Mouse (Mus musculus): ENCODE measurements around the gene Hdac1. TPM values are rescaled to one million over a fixed set of nuclear protein-coding genes. Genes with fewer than 3 reads are reported as not detected.

Hdac1 gene
- 245 and 265 TPM in 2 replicates for polyA plus RNA-seq (2014; fragmentation: Nextera tagmentation; extraction: Ambion mirVana)

- H3K4me2 ChIP-seq (replicated peaks; ENCODE audit: low read depth, low read length): peak within 1 kb of the TSS; percentile 78
- no peaks in the 10 kb centered on the region for H3K27me3 ChIP-seq (ENCODE audit: control insufficient read depth, insufficient read depth, low read length)
- no peaks in the 10 kb centered on the region for H3K9me3 ChIP-seq (ENCODE audit: control insufficient read depth, low read length)
- peak within 1 kb of the TSS; percentile 88 for H3K9ac ChIP-seq (ENCODE audit: low read depth, low read length)
- H3K4me3 ChIP-seq (ENCODE audit: low read length): peak within 1 kb of the TSS; percentile 89
- H3K36me3 ChIP-seq (ENCODE audit: control insufficient read depth, insufficient read depth, low read length): peaks cover 18% of the 10 kb centered on the region
- H3K4me1 ChIP-seq (ENCODE audit: control insufficient read depth, insufficient read depth, low read length): peaks cover 18% of the 10 kb centered on the region
- peak; percentile 99 for ATAC-seq (ENCODE audit: low FRiP score, low TSS enrichment)
- under 1% methylated on average over 45 of the region's 46 CpGs for WGBS
- peak within 1 kb of the TSS; percentile 80 for H3K27ac ChIP-seq (ENCODE audit: low read depth, low read length)
These were observed at the start of gene Hdac1 for GRCm38 (mm10) chr4:129542592-129543141. TSS of gene Hdac1 (minus strand) at chr4:129542713.

DNA sequence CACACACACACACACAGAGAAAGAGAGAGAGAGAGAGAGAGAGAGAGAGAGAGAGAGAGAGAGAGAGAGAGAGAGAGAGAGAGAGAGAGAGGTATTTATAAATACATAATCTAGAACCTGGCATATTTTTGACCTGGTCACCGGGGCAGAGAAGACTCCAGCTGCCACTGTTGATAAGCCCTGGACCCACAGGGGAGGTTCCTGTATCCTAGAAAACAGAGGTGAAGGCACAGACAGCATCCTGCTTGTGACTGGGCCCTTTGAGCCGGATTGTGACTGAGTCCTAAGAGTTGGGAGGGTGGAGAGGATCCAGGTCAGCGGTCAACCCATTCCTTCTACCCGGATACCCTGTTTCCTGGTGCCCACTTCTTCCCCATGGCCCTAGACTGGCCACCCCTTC, 46.4 kb upstream of the Hdac1 start:
- Histone ChIP-seq H3K27ac (ENCODE audit: low read depth, low read length) (no peak overlapping the region), H3K9me3 (ENCODE audit: control insufficient read depth, low read length) (no peaks in the 10 kb centered on the region), H3K4me1 (ENCODE audit: control insufficient read depth, insufficient read depth, low read length) (peaks cover 8% of the 10 kb centered on the region), H3K27me3 (ENCODE audit: control insufficient read depth, insufficient read depth, low read length) (no peaks in the 10 kb centered on the region), H3K4me3 (ENCODE audit: low read length) (no peak overlapping the region), H3K9ac (ENCODE audit: low read depth, low read length) (no peak overlapping the region), H3K36me3 (ENCODE audit: control insufficient read depth, insufficient read depth, low read length) (peaks cover 34% of the 10 kb centered on the region), H3K4me2 (replicated peaks; ENCODE audit: low read depth, low read length) (no peak overlapping the region)
- WGBS: 79% methylated on average over 4 of the region's 4 CpGs
- ATAC-seq (ENCODE audit: low FRiP score, low TSS enrichment): no peak

- Histone ChIP-seq H3K4me2 (replicated peaks; ENCODE audit: low read depth, low read length) (no peak overlapping the region), H3K4me1 (ENCODE audit: control insufficient read depth, insufficient read depth, low read length) (peaks cover 8% of the 10 kb centered on the region), H3K9me3 (ENCODE audit: control insufficient read depth, low read length) (no peaks in the 10 kb centered on the region), H3K36me3 (ENCODE audit: control insufficient read depth, insufficient read depth, low read length) (peaks cover 15% of the 10 kb centered on the region), H3K4me3 (ENCODE audit: low read length) (no peak overlapping the region), H3K27ac (ENCODE audit: low read depth, low read length) (peak overlapping the region; percentile 24; the same call in 1 of the 2 replicates), H3K9ac (ENCODE audit: low read depth, low read length) (no peak overlapping the region; the same call in 1 of the 2 replicates), H3K27me3 (ENCODE audit: control insufficient read depth, insufficient read depth, low read length) (no peaks in the 10 kb centered on the region)
- WGBS: 23% methylated on average over 1 of the region's 1 CpGs
- no peak for ATAC-seq (ENCODE audit: low FRiP score, low TSS enrichment)
These were observed 44.4 kb upstream of the Hdac1 start for GRCm38 (mm10) chr4:129586943-129587342.

DNA sequence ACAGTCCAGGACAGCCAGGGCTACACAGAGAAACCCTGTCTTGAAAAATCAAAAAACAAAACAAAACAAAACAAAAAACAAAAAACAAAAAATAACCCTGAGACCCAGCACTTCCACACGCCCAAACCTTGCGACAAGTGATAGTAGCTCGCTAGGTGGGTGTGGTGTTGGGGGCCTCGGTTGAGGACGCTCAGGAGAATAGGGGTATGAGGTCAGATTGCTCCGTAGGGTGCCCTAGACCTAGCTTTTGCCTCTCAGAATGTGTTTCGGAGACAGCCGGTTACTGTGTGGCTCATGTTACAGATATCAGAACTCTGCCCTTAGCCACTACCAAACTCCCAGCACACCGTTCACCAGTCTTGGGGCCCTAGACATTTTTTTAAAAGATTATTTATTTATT, 43.3 kb upstream of the Hdac1 start:
- Histone ChIP-seq H3K4me1 (ENCODE audit: control insufficient read depth, insufficient read depth, low read length) (peaks cover 12% of the 10 kb centered on the region), H3K27me3 (ENCODE audit: control insufficient read depth, insufficient read depth, low read length) (no peaks in the 10 kb centered on the region), H3K36me3 (ENCODE audit: control insufficient read depth, insufficient read depth, low read length) (peaks cover 3% of the 10 kb centered on the region; the same call in 1 of the 2 replicates), H3K4me3 (ENCODE audit: low read length) (peak overlapping the region; percentile 41; the same call in 1 of the 2 replicates), H3K9ac (ENCODE audit: low read depth, low read length) (no peak overlapping the region), H3K27ac (ENCODE audit: low read depth, low read length) (no peak overlapping the region), H3K4me2 (replicated peaks; ENCODE audit: low read depth, low read length) (peak overlapping the region; percentile 68; the same call in 1 of the 2 replicates), H3K9me3 (ENCODE audit: control insufficient read depth, low read length) (no peaks in the 10 kb centered on the region)
- ATAC-seq (ENCODE audit: low FRiP score, low TSS enrichment): no peak
- WGBS: 67% methylated on average over 9 of the region's 9 CpGs

DNA sequence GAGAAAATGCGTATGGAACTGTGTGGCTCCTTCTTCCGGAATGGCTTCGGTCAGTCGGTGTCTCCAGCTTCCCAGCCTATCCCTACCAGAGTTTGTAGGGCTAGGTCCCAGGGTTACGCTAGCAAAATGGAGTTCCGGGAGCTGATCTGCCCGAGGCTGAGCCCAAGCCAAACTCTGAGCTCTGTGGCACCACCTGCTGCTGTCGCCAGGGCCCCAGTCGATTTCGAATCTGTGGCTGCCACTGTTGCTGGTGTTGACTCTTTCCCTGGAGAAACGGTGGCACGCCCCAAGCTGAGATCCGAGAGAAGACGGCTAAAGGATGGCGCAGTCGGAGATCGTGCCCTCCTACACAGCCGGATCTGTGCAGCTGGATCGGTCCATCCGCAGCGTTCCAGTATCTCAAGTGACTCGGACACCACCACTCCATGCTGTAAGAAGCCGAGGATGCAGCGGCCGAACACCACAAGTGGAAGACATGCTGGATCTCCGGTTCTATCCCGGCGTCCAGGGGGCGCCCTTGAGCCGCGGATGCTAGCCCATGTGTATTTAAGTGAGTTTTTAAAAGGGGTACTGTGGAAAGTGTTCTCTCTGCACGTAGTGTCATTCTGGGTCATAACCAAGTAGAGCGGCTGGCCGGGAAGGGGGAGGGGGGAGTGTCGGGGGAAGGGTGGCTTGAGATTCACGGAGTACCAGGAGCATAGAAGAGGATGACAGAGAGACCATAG, 42.5 kb upstream of the Hdac1 start:
- no peaks in the 10 kb centered on the region for H3K9me3 ChIP-seq (ENCODE audit: control insufficient read depth, low read length)
- 1% methylated on average over 36 of the region's 36 CpGs for WGBS
- H3K4me2 ChIP-seq (replicated peaks; ENCODE audit: low read depth, low read length): peak overlapping the region; percentile 68
- no peaks in the 10 kb centered on the region for H3K36me3 ChIP-seq (ENCODE audit: control insufficient read depth, insufficient read depth, low read length)
- peak overlapping the region; percentile 53 for H3K9ac ChIP-seq (ENCODE audit: low read depth, low read length)
- H3K27ac ChIP-seq (ENCODE audit: low read depth, low read length): peak overlapping the region; percentile 53; the same call in 1 of the 2 replicates
- H3K27me3 ChIP-seq (ENCODE audit: control insufficient read depth, insufficient read depth, low read length): no peaks in the 10 kb centered on the region
- ATAC-seq (ENCODE audit: low FRiP score, low TSS enrichment): peak; percentile 78
- H3K4me3 ChIP-seq (ENCODE audit: low read length): peak overlapping the region; percentile 41
- peaks cover 12% of the 10 kb centered on the region for H3K4me1 ChIP-seq (ENCODE audit: control insufficient read depth, insufficient read depth, low read length)

DNA sequence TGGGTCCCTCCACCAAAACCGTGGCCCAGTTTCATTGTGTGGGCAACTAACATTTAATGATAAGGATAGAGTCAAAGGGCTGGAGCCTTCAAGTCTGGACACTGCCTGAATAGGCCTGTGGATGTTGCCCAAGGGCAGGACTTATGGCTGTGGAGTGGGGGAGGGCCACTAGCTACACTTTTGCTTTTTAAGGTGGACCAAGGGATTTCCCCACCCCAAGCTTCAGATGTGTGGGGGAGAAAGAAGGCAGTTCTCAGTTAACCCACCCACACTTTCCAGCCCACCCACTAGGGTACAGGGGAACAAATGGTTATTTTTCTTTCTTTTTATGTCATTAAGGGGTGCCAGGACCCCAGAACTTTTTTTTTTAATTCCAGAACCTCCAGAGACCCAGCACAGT, 41.9 kb upstream of the Hdac1 start:
- Histone ChIP-seq H3K9me3 (ENCODE audit: control insufficient read depth, low read length) (no peaks in the 10 kb centered on the region), H3K4me2 (replicated peaks; ENCODE audit: low read depth, low read length) (peak overlapping the region; percentile 68), H3K4me1 (ENCODE audit: control insufficient read depth, insufficient read depth, low read length) (peaks cover 12% of the 10 kb centered on the region), H3K27me3 (ENCODE audit: control insufficient read depth, insufficient read depth, low read length) (no peaks in the 10 kb centered on the region), H3K9ac (ENCODE audit: low read depth, low read length) (no peak overlapping the region), H3K27ac (ENCODE audit: low read depth, low read length) (peak overlapping the region; percentile 53; the same call in 1 of the 2 replicates), H3K4me3 (ENCODE audit: low read length) (peak overlapping the region; percentile 41; the same call in 1 of the 2 replicates), H3K36me3 (ENCODE audit: control insufficient read depth, insufficient read depth, low read length) (no peaks in the 10 kb centered on the region)
- ATAC-seq (ENCODE audit: low FRiP score, low TSS enrichment): no peak
- WGBS: 70% methylated on average over 1 of the region's 1 CpGs

DNA sequence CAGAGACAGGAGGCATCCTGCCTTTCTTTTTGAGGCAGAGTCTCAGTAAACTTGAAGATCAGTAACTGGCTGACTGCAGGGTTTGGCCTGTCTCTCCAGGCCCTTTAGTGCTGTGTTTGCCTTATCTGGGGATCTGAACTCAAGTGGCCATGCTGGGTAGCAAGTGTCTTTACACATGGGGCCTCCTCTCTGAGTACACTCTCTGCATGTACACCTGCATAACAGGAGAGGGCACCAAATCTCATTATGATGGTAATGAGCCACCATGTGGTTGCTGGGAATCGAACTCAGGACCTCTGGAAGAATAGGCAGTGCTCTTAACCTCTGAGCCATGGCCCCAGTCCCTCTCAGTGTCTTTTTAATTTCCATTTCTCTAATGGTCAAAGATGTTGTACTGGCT, 39.7 kb upstream of the Hdac1 start:
- Histone ChIP-seq H3K4me1 (ENCODE audit: control insufficient read depth, insufficient read depth, low read length) (peaks cover 12% of the 10 kb centered on the region), H3K27me3 (ENCODE audit: control insufficient read depth, insufficient read depth, low read length) (no peaks in the 10 kb centered on the region), H3K4me2 (replicated peaks; ENCODE audit: low read depth, low read length) (no peak overlapping the region), H3K9ac (ENCODE audit: low read depth, low read length) (no peak overlapping the region), H3K27ac (ENCODE audit: low read depth, low read length) (no peak overlapping the region), H3K4me3 (ENCODE audit: low read length) (no peak overlapping the region), H3K36me3 (ENCODE audit: control insufficient read depth, insufficient read depth, low read length) (no peaks in the 10 kb centered on the region), H3K9me3 (ENCODE audit: control insufficient read depth, low read length) (no peaks in the 10 kb centered on the region)
- WGBS: 82% methylated on average over 1 of the region's 1 CpGs
- ATAC-seq (ENCODE audit: low FRiP score, low TSS enrichment): no peak

GRCm38 (mm10) chr4:129580347-129580746, 37.8 kb upstream of the Hdac1 start:
- WGBS: 62% methylated on average over 7 of the region's 7 CpGs
- H3K27me3 ChIP-seq (ENCODE audit: control insufficient read depth, insufficient read depth, low read length): no peaks in the 10 kb centered on the region
- no peak overlapping the region for H3K9ac ChIP-seq (ENCODE audit: low read depth, low read length)
- no peak overlapping the region for H3K27ac ChIP-seq (ENCODE audit: low read depth, low read length)
- H3K9me3 ChIP-seq (ENCODE audit: control insufficient read depth, low read length): no peaks in the 10 kb centered on the region
- H3K4me3 ChIP-seq (ENCODE audit: low read length): no peak overlapping the region
- ATAC-seq (ENCODE audit: low FRiP score, low TSS enrichment): no peak
- H3K36me3 ChIP-seq (ENCODE audit: control insufficient read depth, insufficient read depth, low read length): no peaks in the 10 kb centered on the region
- no peak overlapping the region for H3K4me2 ChIP-seq (replicated peaks; ENCODE audit: low read depth, low read length)
- peaks cover 14% of the 10 kb centered on the region for H3K4me1 ChIP-seq (ENCODE audit: control insufficient read depth, insufficient read depth, low read length)

DNA sequence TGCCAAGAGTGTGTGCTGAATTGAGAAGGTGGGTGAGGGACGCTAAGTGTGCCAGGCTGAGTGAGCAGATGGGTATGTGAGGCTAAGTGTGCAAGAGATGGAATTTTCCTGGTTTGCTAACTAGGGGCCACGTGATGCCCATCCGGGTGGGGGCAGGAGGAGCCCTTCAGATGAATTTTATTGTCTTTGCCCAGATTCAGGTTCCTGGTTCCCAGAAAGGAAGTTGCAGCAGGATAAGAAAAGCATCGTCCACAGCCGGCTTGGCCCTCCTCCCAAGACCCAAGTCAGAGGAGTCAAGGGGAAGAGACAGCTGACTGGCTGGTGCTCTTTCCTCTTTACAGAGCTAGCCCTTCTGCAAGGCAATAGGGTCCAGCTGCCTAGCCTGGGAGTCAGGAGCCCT, 36.0 kb upstream of the Hdac1 start, which contains the start of gene Fam167b:
Fam167b (minus strand) TSS at position 84 of the 400 bp plus-strand sequence.
- Histone ChIP-seq H3K4me2 (replicated peaks; ENCODE audit: low read depth, low read length) (peak within 1 kb of the TSS; percentile 30), H3K4me3 (ENCODE audit: low read length) (peak within 1 kb of the TSS; percentile 3; the same call in 1 of the 2 replicates), H3K27ac (ENCODE audit: low read depth, low read length) (peak within 1 kb of the TSS; percentile 17; the same call in 1 of the 2 replicates), H3K9me3 (ENCODE audit: control insufficient read depth, low read length) (no peaks in the 10 kb centered on the region), H3K36me3 (ENCODE audit: control insufficient read depth, insufficient read depth, low read length) (no peaks in the 10 kb centered on the region), H3K9ac (ENCODE audit: low read depth, low read length) (peak within 1 kb of the TSS; percentile 23; the same call in 1 of the 2 replicates), H3K4me1 (ENCODE audit: control insufficient read depth, insufficient read depth, low read length) (peaks cover 10% of the 10 kb centered on the region), H3K27me3 (ENCODE audit: control insufficient read depth, insufficient read depth, low read length) (no peaks in the 10 kb centered on the region)
- ATAC-seq (ENCODE audit: low FRiP score, low TSS enrichment): no peak
- WGBS: 82% methylated on average over 5 of the region's 5 CpGs
